Mouse (Mus musculus): ENCODE results near the gene 2900026A02Rik. TPM values are rescaled to one million over a fixed set of nuclear protein-coding genes. Genes with fewer than 3 reads are reported as not detected.

Gene 2900026A02Rik
- total RNA-seq (2021) = 10 to 100 TPM; 39.6 to 45.1 TPM
- long read RNA-seq, experiment 1, full-length matches to known transcripts = 10 of 19 reads
- long read RNA-seq, experiment 1, partial matches to known transcripts = 3 of 19 reads
- long read RNA-seq, experiment 1, other reads (novel, unspliced or antisense) = 6 of 19 reads
- long read RNA-seq, experiment 2, full-length matches to known transcripts = 6 of 13 reads
- long read RNA-seq, experiment 2, partial matches to known transcripts = 3 of 13 reads
- long read RNA-seq, experiment 2, other reads (novel, unspliced or antisense) = 4 of 13 reads

DNA sequence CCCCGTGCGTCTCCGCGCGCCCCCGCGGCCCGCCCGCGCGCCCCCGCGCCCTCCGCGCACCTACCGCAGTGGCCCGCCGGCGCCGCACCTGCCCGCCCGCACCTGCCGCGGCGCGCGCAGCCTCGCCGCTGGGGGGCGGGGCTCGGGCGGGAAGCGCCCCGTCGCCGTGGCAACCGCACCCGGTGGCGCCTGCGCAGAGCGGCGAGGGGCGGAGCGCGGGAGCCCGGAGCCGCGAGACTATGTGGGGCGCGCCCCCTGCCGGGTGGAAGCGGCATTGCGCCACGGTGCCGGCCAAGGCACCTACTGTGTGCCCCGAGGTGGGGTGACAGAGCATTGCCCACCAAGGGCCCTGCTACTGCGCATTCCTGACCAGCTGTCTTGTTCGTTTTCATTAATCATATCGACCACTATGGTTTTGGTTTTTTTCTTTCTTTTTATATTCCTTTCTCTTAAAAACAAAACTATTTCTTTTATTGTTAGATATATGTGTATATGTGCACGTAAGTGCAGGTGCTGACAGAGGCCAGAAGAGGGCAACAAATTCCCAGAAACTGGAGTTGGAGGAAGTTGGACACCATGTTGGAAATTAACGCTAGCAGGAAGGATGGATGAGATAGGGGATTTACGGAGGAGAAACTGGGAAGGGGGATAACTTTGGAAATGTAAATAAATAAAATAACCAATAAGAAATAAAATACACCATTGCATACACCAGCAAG lies at the start of gene 2900026A02Rik:
2900026A02Rik (minus strand) TSS at position 90 of the 719 bp plus-strand sequence.
- peak within 1 kb of the TSS; percentile 52 for H3K27ac ChIP-seq
- DNase-seq (ENCODE audit: extremely low spot score in 1 of 2, low spot score in 2 of 2) = peak; percentile 81 to 82
- TF ChIP-seq CTCF (IDR thresholded peaks at IDR 0.05) = peak; percentile 92
- intact Hi-C loops (cut with DNase I) = loop anchor here (1.0 kb wide), 1 partner anchor 41 kb away; no protein-coding TSS in a partner anchor
- peak within 1 kb of the TSS; percentile 75 for H3K4me3 ChIP-seq

DNA sequence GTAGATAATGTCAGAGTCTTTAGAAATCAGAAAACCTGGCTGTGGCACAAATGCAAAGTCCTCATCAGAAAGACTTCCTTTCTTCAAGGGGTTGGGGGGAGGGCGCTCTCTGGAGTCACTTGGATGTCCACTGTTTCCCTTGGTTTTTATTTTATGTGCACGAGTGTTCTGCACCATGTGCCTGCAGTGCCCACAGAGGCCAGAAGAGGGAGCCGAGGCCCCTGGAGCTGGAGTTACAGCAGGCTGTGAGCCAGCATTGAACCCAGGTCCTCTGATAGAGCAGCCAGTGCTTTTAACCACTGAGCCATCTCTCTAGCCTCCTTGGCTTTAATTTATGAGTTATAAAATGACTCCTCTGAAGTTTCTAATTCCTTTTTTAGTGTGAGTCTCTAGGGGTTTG lies 49.0 kb upstream of the 2900026A02Rik start:
- no peak overlapping the region for H3K4me3 ChIP-seq
- H3K27ac ChIP-seq = no peak overlapping the region
- DNase-seq (ENCODE audit: extremely low spot score in 1 of 2, low spot score in 2 of 2) = no peak
- intact Hi-C loops (cut with DNase I) = no loop called here
- TF ChIP-seq CTCF (IDR thresholded peaks at IDR 0.05) = peak; percentile 13

DNA sequence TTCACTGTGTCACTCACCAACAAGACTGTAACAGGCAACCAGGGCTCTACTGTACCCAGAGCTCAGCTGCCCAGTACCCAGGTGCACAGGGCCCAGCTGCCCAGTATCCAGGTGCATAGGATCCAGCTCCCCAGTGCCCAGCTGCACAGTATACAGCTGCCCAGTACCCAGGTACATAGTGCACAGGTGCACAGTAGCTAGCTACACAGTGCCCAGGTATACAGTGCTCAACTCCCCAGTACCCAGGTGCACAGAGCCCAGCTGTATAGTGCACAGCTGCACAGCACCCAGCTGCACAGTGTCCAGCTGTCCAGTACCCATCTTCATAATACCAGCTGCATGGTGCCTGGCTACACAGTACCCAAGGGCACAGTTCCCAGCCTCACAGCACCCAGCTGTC lies 47.2 kb upstream of the 2900026A02Rik start:
- H3K27ac ChIP-seq = no peak overlapping the region
- no peak for TF ChIP-seq CTCF (IDR thresholded peaks at IDR 0.05)
- H3K4me3 ChIP-seq = no peak overlapping the region
- intact Hi-C loops (cut with DNase I) = no loop called here
- no peak for DNase-seq (ENCODE audit: extremely low spot score in 1 of 2, low spot score in 2 of 2)

DNA sequence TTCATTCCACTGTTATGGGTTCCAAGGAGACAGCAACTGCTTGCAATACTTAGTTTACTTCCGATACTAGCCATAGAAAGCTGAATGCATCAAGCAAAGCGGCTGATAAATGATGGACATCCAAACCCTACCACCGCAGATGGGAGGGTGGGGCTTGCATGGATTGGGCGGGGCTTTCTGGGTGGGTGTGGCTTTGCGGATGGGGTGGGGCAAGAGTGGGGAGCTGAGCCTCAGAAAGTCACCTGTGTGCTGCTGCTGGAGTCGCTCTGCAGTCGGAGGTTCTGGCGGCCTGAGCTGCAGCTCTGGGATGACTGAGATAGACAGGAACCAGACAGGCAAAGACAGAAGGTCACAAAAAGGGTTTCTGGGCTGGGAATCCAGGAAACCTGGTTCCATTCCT lies 44.6 kb upstream of the 2900026A02Rik start:
- no peak overlapping the region for H3K4me3 ChIP-seq
- no peak for DNase-seq (ENCODE audit: extremely low spot score in 1 of 2, low spot score in 2 of 2)
- no peak overlapping the region for H3K27ac ChIP-seq
- intact Hi-C loops (cut with DNase I) = no loop called here
- TF ChIP-seq CTCF (IDR thresholded peaks at IDR 0.05) = no peak

DNA sequence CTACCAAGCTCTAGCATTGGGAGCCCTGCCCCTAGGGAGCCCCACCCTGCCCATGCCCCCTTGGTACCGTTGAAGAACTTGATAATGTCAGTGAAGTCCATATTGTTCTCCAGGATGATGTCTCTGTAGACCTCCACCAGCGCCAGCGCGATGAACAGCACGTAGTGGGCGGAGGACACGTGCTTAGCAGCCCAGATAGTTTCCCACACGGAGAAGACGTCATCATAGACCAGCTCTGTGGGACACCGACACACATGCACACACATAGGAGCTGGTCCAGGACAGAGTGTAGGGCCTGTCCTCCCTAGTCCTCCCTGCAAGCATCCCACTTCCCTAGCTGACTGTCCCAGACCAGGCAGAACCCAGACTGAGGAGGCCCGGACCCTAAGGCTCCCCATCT lies 29.8 kb upstream of the 2900026A02Rik start:
- H3K27ac ChIP-seq = no peak overlapping the region
- DNase-seq (ENCODE audit: extremely low spot score in 1 of 2, low spot score in 2 of 2) = no peak
- intact Hi-C loops (cut with DNase I) = no loop called here
- no peak overlapping the region for H3K4me3 ChIP-seq
- no peak for TF ChIP-seq CTCF (IDR thresholded peaks at IDR 0.05)

DNA sequence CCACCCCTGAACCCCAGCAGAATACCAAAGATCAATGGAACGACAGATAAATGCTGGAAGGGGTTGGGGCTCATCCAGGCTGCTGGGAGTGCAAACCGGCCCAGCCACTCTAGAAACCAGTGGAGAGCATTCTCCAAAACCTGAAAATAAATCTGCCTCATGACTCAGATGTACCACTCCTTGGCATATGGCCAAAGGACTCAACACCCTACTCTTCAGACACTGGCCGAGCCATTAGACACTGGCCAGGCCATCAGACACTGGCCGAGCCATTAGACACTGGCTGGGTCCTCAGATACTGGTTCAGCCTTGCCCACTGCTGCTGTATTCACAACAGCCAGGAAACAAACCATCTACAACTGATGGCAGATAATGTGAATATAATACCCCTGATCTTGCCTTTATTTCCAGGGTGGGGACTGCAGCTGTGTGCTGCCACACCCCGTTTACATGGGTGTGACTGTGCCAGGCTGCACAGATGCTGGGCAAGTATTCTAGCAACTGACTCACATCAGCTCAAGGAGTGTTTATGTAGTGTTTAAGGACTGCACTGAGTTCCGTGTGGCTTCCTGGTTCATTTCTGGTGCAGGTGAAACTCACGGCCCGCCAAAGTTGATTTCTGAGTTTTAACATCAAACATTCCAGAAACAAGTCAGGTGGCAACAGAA lies 28.4 kb upstream of the 2900026A02Rik start:
- Histone ChIP-seq H3K27ac (no peak overlapping the region), H3K4me3 (no peak overlapping the region)
- intact Hi-C loops (cut with DNase I) = no loop called here
- no peak for DNase-seq (ENCODE audit: extremely low spot score in 1 of 2, low spot score in 2 of 2)
- no peak for TF ChIP-seq CTCF (IDR thresholded peaks at IDR 0.05)

DNA sequence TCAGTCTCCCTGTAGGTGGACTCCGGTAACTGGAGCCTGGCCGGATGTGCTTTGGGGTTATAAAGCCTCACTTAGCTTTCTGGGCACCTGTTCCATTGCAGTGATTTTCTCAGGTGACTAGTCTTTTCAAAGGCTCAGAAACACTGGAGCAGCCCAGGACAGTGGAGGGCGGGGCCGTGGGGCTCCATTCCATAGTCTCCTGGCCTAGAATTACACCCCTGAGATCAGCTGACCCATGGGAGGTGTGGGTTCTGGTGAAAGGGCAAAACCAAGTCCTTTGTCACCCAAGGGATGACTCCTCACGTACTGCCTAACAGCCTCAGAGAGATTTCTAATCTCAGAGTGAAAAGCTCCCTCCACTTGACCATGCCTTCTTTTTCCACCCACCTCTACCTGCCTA lies 9.2 kb upstream of the 2900026A02Rik start:
- no peak for DNase-seq (ENCODE audit: extremely low spot score in 1 of 2, low spot score in 2 of 2)
- H3K4me3 ChIP-seq = no peak overlapping the region
- intact Hi-C loops (cut with DNase I) = no loop called here
- no peak for TF ChIP-seq CTCF (IDR thresholded peaks at IDR 0.05)
- no peak overlapping the region for H3K27ac ChIP-seq

DNA sequence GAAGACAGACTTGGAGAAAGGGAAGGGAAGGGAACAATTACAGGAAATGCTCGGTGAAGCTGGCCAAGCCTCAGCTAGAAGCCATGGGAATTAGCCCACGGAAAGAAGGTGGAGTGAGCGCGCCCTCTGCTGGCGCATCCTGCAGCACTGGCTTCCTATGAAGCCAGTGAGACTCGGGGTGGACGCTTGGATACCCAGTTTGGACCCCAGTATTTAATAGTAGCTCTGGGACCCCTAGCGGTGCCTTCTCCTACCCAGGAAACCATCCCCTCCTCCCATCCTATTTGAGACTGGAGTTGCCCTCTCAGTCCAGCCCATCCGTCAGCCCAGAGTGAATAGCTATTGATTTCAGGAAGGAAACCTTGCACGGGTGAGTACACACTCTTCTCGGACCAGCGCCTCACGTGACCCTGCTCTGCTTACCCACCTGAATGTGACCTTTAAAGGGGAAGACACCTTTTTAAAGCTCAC lies 5.6 kb upstream of the 2900026A02Rik start, which contains the start of gene Tmem211:
Tmem211 (plus strand) TSS at position 278 of the 471 bp plus-strand sequence.
- intact Hi-C loops (cut with DNase I) = loop anchor here (1.0 kb wide), 2 partner anchors 46 to 127 kb away; no protein-coding TSS in a partner anchor
- Histone ChIP-seq H3K27ac (no peak within 1 kb of the TSS), H3K4me3 (no peak within 1 kb of the TSS)
- TF ChIP-seq CTCF (IDR thresholded peaks at IDR 0.05) = peak; percentile 92
- DNase-seq (ENCODE audit: extremely low spot score in 1 of 2, low spot score in 2 of 2) = peak; percentile 81 to 87

DNA sequence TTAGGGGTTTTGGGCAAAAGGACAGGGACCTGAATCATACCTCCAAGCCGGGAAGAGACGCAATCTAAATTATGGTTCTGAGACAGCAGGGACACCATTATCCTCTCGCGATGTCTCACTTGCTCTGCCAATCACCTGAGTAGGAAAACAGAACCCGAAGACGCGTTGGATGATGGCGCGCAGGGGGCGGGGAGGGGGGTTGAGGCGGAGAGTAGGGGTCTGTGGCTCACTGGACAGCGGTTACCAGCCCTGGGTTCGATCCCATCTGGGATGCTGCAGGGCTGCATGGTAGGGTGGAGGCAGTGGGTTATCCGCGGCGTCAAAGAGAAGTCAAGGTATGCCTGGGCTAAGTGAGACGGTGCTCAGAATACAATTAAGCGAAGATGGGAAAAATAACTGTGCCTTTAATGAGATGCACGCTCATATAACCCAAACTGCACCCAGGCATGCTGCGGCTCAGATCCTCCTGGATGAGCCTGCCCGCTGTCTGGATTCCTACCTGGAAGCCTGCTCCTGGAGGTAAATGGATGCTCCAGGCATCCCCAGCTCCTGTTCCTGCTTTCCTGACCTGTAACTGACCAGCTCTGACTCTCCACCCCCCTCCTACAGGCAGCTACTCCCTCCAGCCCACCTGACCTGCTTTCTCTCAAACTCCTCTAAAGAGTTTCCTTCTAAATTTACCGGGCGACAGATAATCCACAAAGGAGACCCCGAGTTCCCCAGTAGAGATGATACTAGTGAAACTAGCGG lies 4.8 kb upstream of the 2900026A02Rik start:
- Histone ChIP-seq H3K4me3 (no peak overlapping the region), H3K27ac (no peak overlapping the region)
- TF ChIP-seq CTCF (IDR thresholded peaks at IDR 0.05) = no peak
- intact Hi-C loops (cut with DNase I) = loop anchor here (1.0 kb wide), 2 partner anchors 46 to 127 kb away; no protein-coding TSS in a partner anchor
- no peak for DNase-seq (ENCODE audit: extremely low spot score in 1 of 2, low spot score in 2 of 2)

DNA sequence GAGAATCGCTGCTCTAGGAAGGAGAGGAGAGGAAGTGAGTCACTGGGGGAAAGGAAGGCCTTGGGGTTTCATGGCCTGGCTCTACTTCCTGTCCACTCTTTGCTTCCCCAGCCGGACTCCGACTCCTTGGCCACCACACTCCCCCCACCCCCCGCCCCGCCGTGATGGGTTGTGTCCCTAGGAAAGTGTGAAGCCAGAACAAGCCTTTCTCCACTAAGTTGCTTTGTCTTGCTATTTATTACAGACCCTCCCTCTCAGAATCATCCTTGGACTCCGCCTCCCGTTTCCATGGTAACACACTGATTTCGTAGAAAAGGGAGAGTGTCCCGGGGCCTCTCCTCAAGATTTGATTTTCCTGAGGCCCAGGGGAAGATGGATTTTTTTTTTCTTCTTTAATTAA lies 4.2 kb upstream of the 2900026A02Rik start:
- Histone ChIP-seq H3K4me3 (no peak overlapping the region), H3K27ac (no peak overlapping the region)
- no peak for DNase-seq (ENCODE audit: extremely low spot score in 1 of 2, low spot score in 2 of 2)
- TF ChIP-seq CTCF (IDR thresholded peaks at IDR 0.05) = no peak
- intact Hi-C loops (cut with DNase I) = no loop called here

DNA sequence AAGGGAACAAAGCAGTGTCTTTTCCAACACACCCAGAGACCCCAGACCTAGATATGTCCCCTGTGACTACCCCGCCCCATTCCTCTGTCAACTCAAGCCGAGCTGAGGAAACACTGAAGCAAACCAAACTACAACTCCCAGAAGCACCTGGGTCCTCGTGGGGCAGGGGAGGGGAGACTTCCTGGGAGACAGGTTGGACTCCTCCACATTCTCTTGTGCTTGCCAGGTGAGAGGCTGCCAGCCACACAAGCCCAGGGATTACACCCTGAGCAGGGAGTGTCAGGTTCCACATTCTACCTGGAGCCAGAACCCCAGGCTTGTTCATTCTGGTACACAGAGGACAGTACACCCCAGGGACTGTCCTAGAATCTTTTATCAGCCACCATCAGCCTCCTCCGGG lies 2.9 kb upstream of the 2900026A02Rik start:
- Histone ChIP-seq H3K4me3 (no peak overlapping the region), H3K27ac (no peak overlapping the region)
- intact Hi-C loops (cut with DNase I) = no loop called here
- DNase-seq (ENCODE audit: extremely low spot score in 1 of 2, low spot score in 2 of 2) = no peak
- no peak for TF ChIP-seq CTCF (IDR thresholded peaks at IDR 0.05)

All from left cerebral cortex, adult 2 months (tissue).